Mouse (Mus musculus): ENCODE measurements around the gene Olfr523. TPM values are rescaled to one million over a fixed set of nuclear protein-coding genes. Genes with fewer than 3 reads are reported as not detected.

Gene Olfr523
- not detected for total RNA-seq (2023)

DNA sequence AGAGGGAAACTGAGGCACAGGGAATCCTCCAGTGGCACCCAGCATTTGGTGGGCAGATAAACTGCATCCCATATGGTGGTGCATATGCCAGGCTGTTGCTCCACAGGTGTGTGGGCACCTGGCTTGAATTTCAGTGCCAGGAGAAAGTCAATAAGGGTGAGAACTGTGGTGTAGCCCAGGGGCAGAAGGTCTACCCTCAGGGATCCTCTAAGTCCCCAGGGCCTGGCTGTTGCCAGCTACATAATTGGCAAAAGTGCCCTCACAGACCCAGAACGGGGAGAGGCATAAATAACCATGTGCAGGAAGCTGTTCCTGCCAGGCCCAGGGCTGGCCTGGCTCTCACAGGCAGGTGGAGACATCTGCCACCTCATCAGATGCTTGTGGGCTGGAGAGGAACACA is at the start of gene Olfr523:
Gene Olfr523, plus strand, starts transcription at position 282 of the 400 bp plus-strand sequence.

DNA sequence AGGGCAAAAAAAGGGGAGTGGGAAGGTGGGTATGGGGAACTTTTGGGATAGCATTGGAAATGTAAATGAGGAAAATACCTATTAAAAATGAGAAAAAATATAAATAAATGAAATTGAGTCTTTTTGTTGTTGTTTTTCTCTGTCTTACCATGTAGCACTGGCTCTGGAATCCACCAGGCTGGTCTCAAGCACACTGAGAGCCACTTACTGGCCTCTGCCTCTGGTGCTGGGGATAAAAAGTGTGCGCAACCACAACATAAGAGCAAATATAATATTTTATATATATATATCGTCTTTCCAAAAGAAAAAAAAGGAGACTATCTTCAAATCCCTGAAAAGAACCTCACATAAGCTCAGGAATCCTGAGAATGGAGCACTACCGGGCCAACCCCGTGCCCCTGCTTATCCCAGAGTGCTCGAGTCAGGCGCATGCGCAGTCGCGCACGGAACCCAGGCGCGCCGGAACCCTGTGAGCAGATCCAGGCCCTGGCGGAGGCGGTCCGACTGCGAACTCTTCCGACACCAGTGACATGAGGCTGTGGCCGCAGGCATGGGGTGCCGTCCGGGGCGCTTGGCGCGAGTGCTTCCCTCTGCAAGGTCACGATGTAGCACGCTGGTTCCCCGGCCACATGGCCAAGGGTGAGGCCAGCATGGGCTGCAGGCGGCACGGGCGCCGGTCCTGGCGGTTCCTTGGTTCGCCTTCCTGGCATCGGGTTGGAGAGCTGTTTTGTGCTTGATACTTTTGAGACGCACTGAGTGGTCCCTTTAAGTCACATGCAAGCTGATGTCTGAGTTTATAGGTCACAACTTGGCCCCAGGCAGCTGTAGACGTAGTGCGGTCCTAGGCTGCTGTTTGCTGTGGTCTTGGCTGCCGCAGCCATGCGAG is 35.6 kb upstream of the Olfr523 start, which contains the start of gene Mtg1:
Gene Mtg1, plus strand, starts transcription at position 430 of the 886 bp plus-strand sequence.

DNA sequence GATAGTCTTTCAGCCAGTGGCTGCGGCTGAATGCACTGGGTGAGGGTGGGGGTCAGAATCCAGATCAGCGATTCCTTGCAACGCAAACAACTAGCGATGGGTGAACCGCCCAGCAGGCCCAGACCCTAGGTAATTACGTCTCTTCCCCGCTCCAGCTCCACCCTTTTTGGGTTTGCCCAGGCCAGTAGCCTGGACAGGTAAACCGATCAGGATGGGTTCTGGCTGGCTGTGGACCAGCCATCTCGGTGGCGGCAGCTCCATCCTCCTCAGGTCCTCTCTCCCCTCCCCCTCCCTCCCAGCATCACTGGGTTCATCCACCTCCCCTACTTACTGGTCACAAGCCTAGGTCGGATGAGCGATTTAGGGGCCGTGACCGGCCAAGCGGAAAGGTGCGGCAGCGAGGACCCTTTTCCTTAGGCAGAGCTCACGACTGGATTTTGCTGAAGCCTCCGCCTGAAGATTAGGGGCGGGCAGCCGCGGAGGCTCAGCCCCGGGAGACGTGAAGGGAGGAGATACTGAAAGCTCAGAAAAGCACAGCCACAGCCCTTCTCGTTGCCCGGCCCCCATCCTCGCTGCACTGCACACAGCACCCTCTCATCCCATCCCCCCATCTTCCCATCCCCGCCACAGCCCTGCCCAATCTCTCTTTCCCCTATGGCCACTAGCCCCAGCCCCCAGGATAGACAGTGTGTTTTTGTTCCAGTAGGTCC is 18.6 kb upstream of the Olfr523 start, which contains the start of gene Sprn:
Gene Sprn, minus strand, starts transcription at position 660 of the 710 bp plus-strand sequence.

DNA sequence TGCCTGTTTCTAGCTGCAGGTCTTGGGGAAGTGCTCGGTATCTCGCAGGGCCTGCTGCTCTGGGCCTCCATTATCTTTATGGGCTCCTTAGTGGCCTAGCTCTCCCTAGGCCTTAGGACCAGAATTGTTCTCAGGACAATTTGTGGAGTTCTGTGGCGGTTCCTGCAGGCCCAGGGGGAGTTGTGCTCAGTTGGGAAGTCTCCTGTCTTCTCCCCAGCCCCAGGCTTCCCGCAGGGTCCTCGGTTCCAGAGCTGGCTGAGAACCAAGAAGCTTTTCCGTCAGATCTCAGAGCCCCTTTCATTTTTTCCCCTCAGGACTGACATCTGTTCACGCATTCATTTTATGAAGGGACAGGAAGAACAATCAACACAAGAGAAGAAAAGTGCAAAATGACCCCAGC is 8.4 kb upstream of the Olfr523 start, which contains the start of gene Olfr522:
Gene Olfr522, minus strand, starts transcription at position 101 of the 400 bp plus-strand sequence.

DNA sequence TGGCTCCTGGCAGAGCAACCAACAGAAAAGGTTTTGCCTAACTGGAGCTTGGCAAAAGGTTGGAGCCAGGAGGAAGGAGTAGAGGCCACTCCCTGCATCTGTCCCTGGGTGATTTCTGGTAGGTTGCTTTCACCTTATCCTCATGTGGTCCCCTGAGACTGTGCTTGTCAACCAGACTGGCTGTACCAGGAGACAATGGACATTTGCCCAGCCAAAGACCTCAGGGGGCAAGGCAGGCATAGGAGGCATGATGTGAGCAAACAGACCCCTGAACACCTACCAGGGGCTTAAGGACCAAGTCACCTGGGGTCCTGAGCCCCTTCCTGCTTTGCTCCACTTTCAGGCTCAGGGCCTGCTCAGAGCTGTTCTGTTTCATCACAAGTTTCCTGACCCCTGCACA is 32.8 kb downstream of the Olfr523 start, which contains the start of gene Olfr524:
Gene Olfr524, minus strand, starts transcription at position 101 of the 400 bp plus-strand sequence.

DNA sequence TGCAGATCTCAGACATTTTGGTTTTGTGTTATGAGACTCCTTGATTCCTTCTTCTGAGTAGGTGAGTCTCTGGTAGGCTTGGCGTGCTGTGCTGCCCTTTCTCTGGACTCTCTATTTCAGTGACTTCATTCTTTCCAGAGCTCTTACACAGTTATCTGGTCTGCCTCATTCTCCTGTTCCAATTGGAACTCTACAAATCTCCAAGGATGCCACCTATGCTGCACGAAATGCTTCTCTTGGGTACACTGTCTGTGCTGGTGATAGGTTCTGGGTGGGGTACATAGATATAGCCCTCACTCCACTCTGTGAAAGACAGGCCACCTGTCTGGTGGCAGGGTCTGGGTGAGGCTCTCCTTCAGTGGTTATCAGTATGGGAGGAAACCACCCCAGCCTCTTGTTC is 45.0 kb downstream of the Olfr523 start, which contains the start of gene Cd163l1:
Gene Cd163l1, plus strand, starts transcription at position 301 of the 400 bp plus-strand sequence.

Other genes starting within 250 kb of the Olfr523 start
- not detected for gene Utf1, start 229.4 kb upstream of the Olfr523 start, total RNA-seq (2023)
- not detected for gene 6430531B16Rik, start 194.5 kb upstream of the Olfr523 start, total RNA-seq (2023)
- 4.5 TPM for gene Adam8, start 180.7 kb upstream of the Olfr523 start, total RNA-seq (2023)
- 34.8 TPM for gene Zfp511, start 136.8 kb upstream of the Olfr523 start, total RNA-seq (2023)
- 29.4 TPM for gene Tubgcp2, start 136.5 kb upstream of the Olfr523 start, total RNA-seq (2023)
- not detected for gene Msx3, start 124.1 kb upstream of the Olfr523 start, total RNA-seq (2023)
- not detected for gene Caly, start 90.7 kb upstream of the Olfr523 start, total RNA-seq (2023)
- not detected for gene Prap1, start 79.8 kb upstream of the Olfr523 start, total RNA-seq (2023)
- gene Fuom, start 70.8 kb upstream of the Olfr523 start, total RNA-seq (2023), result 6.7 TPM
- gene Paox, start 57.4 kb upstream of the Olfr523 start, total RNA-seq (2023), result 6.2 TPM
- 27.2 TPM for gene Echs1, start 56.7 kb upstream of the Olfr523 start, total RNA-seq (2023)
- 21.7 TPM for gene Mtg1, start 35.7 kb upstream of the Olfr523 start, total RNA-seq (2023)
- gene Sprn, start 18.3 kb upstream of the Olfr523 start, total RNA-seq (2023), result not detected
- gene Olfr522, start 8.5 kb upstream of the Olfr523 start, total RNA-seq (2023), result not detected
- gene Olfr524, start 32.7 kb downstream of the Olfr523 start, total RNA-seq (2023), result not detected
- not detected for gene Cd163l1, start 45.0 kb downstream of the Olfr523 start, total RNA-seq (2023)
- gene 5830411N06Rik, start 74.1 kb downstream of the Olfr523 start, total RNA-seq (2023), result 0.61 TPM
- not detected for gene Olfr525, start 147.6 kb downstream of the Olfr523 start, total RNA-seq (2023)
- not detected for gene Olfr527, start 160.8 kb downstream of the Olfr523 start, total RNA-seq (2023)
- gene Olfr60, start 188.5 kb downstream of the Olfr523 start, total RNA-seq (2023), result not detected
- not detected for gene Olfr530, start 203.1 kb downstream of the Olfr523 start, total RNA-seq (2023)
- gene Olfr531, start 229.7 kb downstream of the Olfr523 start, total RNA-seq (2023), result not detected
- gene Olfr532, start 248.4 kb downstream of the Olfr523 start, total RNA-seq (2023), result not detected